ENCODE assay signal across 9 mouse cellular contexts in the genomic region with DNA sequence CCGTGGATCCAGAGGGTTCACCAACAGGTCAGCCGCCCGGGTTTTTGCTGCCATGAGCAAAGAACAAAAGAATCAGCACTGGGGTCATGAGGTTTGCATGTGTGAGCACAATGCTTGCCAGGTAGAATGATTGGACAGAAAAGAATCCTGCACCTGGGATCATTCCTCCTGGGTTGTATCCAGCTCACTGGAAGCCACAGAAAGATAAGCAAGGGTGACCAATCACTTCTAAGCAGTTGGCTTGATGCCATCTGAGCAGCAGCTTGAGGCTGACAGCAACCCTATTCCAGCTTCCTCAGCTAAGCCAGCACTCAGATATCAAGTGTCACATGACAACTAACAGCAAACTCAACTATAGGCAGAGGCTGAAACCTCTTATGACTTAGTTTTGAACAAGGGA.
DNase-seq lines count a peak whose midpoint lies in the region; ATAC-seq and TF ChIP-seq lines count a peak whose summit lies in the region.
"Had no signal": no experiment of that assay in that cellular context is flagged by ENCODE, and none has a peak within 500 bp of the region (broad histone marks: within the 10 kb centered on the region; RNA-seq: fewer than 3 reads in every experiment).

No protein-coding gene starts in this region.

- no peak for TF ChIP-seq CTCF in kidney, adult 2 months (conservative IDR thresholded peaks at IDR 0.05; ENCODE audit: insufficient read depth, insufficient read length, low read depth, low read length)

- no peaks in the 10 kb centered on the region for H3K36me3 ChIP-seq in kidney, adult 2 months (ENCODE audit: control insufficient read depth, insufficient read depth, low read length)
- H3K36me3 ChIP-seq in heart, embryonic 12.5 days: peaks cover 31% of the 10 kb centered on the region
- H3K36me3 ChIP-seq in liver, embryonic 16.5 days (ENCODE audit: control insufficient read depth, insufficient read depth): no peaks in the 10 kb centered on the region

- no peak overlapping the region for H3K27ac ChIP-seq in kidney, adult 2 months (ENCODE audit: insufficient read depth, low read depth, low read length)
- peak overlapping the region; percentile 86 for H3K27ac ChIP-seq in heart, embryonic 12.5 days (ENCODE audit: poor library complexity, severe bottlenecking)
- no peak overlapping the region for H3K27ac ChIP-seq in liver, embryonic 16.5 days (ENCODE audit: low read length)

- H3K4me3 ChIP-seq in kidney, adult 2 months (ENCODE audit: insufficient read depth, low read depth, low read length): no peak overlapping the region
- H3K4me3 ChIP-seq in heart, embryonic 12.5 days: no peak overlapping the region
- no peak overlapping the region for H3K4me3 ChIP-seq in liver, embryonic 16.5 days (ENCODE audit: low read depth, low read length)
- H3K4me3 ChIP-seq: megakaryocyte, embryonic 14.5 days had no signal

- H3K27me3 ChIP-seq in kidney, adult 2 months (replicated peaks; ENCODE audit: control insufficient read depth, insufficient read depth, low read length): no peaks in the 10 kb centered on the region
- H3K27me3 ChIP-seq in heart, embryonic 12.5 days (replicated peaks): no peaks in the 10 kb centered on the region
- H3K27me3 ChIP-seq in liver, embryonic 16.5 days (ENCODE audit: control insufficient read depth, insufficient read depth, low read depth, low read length): no peaks in the 10 kb centered on the region
- H3K27me3 ChIP-seq: megakaryocyte, embryonic 14.5 days had no signal

- peak; percentile 83 for ATAC-seq in heart, embryonic 12.5 days (ENCODE audit: insufficient number of reproducible peaks, low FRiP score)
- ATAC-seq in liver, embryonic 16.5 days (ENCODE audit: low read depth): peak; percentile 30; the same call in 1 of the 2 replicates

- peak overlapping the region; percentile 38 for H3K4me2 ChIP-seq in heart, embryonic 12.5 days
- no peak overlapping the region for H3K4me2 ChIP-seq in liver, embryonic 16.5 days (ENCODE audit: low read depth, low read length)

- H3K9ac ChIP-seq in heart, embryonic 12.5 days: no peak overlapping the region
- H3K9ac ChIP-seq in liver, embryonic 16.5 days (ENCODE audit: low read depth, low read length): no peak overlapping the region

- no peak for TF ChIP-seq POLR2A in kidney, adult 2 months (IDR thresholded peaks at IDR 0.05; ENCODE audit: low read depth, low read length)

- H3K4me1 ChIP-seq in kidney, adult 2 months (ENCODE audit: control insufficient read depth, insufficient read depth, low read length): no peaks in the 10 kb centered on the region; the same call in 1 of the 2 replicates
- peaks cover 55% of the 10 kb centered on the region for H3K4me1 ChIP-seq in heart, embryonic 12.5 days (replicated peaks)
- no peaks in the 10 kb centered on the region for H3K4me1 ChIP-seq in liver, embryonic 16.5 days (ENCODE audit: control insufficient read depth, low read depth, low read length)

- 28% methylated on average over 3 of the region's 3 CpGs for WGBS in kidney, adult 2 months
- WGBS in heart, embryonic 12.5 days: 22% methylated on average over 3 of the region's 3 CpGs
- 72% methylated on average over 3 of the region's 3 CpGs for WGBS in liver, embryonic 16.5 days (ENCODE audit: insufficient replicate concordance)

- no peaks in the 10 kb centered on the region for H3K9me3 ChIP-seq in heart, embryonic 12.5 days (replicated peaks)
- no peaks in the 10 kb centered on the region for H3K9me3 ChIP-seq in liver, embryonic 16.5 days (replicated peaks; ENCODE audit: control insufficient read depth, low read length)
- H3K9me3 ChIP-seq: megakaryocyte, embryonic 14.5 days had no signal

- DNase-seq in kidney, adult 2 months: peak; percentile 43
- DNase-seq in kidney, adult 11 months: no peak
- peak; percentile 71 for DNase-seq in brain, adult 2 months (ENCODE audit: low read depth, low spot score)
- no peak for DNase-seq in frontal cortex, adult 2 months (ENCODE audit: extremely low spot score in 1 of 2, low spot score in 1 of 2)
- no peak for DNase-seq in thymus, postnatal 10 days (ENCODE audit: low spot score in 2 of 2)
- DNase-seq in frontal cortex, postnatal 36 days (ENCODE audit: low spot score in 2 of 2): no peak

Comparison
In these comparisons a context has a peak if more than half of its experiments do, and no peak if none do; other contexts are left out.
1. DNase-seq: peak in kidney, adult 2 months (single experiment) and brain, adult 2 months (single experiment); none in kidney, adult 11 months (single experiment), frontal cortex, adult 2 months (0 of 2), thymus, postnatal 10 days (0 of 2) and frontal cortex, postnatal 36 days (0 of 2).